Mouse (Mus musculus): ENCODE measurements at regions not wholly inside any gene's neighbourhood (a gene's known extent, or its start where the extent isn't known, plus 50 kb on each side); places are given as distances from the start of the nearest gene placed in this dataset.

DNA sequence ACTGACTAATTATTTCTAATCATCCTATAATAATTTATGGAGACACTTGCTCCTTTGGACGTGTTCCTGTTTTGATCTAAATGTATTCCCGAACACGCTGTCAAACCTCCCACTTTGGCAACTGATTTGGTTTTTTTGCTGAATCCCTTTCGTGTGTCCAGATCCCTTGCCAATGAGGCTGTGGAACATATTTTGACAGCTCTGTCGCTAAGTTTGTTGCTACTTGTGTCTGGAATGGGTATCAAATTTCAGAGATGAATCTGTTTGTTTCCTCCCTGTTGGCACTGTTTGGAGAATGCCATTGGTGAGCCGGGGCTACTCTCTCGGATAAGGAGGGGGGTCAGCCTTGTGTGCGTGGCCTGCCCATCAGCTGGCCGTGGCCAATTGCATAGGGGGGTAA, 277.2 kb upstream of the Tshz3 start:
- WGBS: 70% methylated on average over 9 of the region's 9 CpGs
- Histone ChIP-seq H3K27ac (no peak overlapping the region), H3K9ac (no peak overlapping the region), H3K4me3 (no peak overlapping the region), H3K27me3 (no peaks in the 10 kb centered on the region), H3K9me3 (no peaks in the 10 kb centered on the region), H3K4me1 (no peaks in the 10 kb centered on the region), H3K36me3 (no peaks in the 10 kb centered on the region), H3K4me2 (replicated peaks) (no peak overlapping the region)
- ATAC-seq (ENCODE audit: insufficient number of reproducible peaks, insufficient read depth, low FRiP score, low TSS enrichment): no peak

DNA sequence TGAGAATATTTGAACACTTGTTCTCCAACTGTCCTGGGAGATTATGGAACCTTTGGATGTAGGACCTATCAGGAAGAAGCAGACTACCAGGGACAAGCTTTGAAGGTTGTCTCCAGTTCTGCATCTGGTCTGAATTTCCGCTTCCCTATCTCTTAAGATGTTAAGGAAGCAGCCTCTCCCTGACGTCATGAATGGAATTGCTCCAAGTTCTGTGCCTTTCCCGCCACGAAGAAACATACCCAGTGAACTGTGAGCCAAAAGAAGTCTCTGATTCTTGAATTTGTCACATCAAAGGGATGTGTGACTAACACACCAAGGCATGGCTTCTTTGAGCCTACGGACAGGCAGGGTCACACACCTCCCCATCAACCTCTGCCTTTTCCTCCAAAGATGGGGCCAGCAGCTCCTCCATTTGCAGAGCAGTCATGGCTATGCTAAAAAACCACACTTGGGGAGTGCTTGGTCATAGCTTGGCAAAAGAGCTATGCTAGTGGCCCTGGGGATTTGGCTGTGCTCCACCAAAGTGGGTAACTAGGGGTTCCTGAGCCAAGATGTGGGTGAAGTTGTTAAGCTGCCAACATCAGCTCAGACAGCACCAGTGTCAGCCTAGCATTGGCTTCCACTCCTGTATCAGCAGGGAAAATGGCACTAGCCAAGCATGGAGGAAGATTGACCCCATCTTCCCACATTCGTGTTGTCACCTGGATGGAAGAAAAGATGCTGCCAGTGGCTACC, 248.6 kb upstream of the Tshz3 start:
- H3K27me3 ChIP-seq: no peaks in the 10 kb centered on the region
- H3K4me3 ChIP-seq: no peak overlapping the region
- H3K27ac ChIP-seq: no peak overlapping the region
- H3K4me1 ChIP-seq: no peaks in the 10 kb centered on the region
- H3K36me3 ChIP-seq: no peaks in the 10 kb centered on the region
- no peaks in the 10 kb centered on the region for H3K9me3 ChIP-seq
- no peak overlapping the region for H3K9ac ChIP-seq
- WGBS: 71% methylated on average over 6 of the region's 6 CpGs
- H3K4me2 ChIP-seq (replicated peaks): no peak overlapping the region
- ATAC-seq (ENCODE audit: insufficient number of reproducible peaks, insufficient read depth, low FRiP score, low TSS enrichment): no peak

DNA sequence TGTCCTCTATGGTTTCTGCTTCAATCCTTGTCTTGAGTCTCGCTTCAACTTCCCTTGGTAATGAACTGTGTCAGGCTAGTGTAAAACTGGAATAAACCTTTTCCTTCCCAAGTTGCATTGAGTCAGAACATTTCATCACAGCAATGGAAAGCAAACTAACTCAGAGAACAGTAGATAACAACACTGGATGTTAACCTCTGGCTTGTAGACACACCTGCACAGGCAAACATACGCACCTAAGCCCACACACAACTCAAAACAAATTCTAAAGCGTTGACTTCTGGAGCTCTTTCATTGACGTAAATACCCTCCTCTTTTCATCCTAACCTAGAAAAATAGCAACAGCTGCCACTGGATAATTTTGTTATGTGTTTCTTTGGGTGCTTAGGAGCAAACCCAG, 244.1 kb upstream of the Tshz3 start:
- H3K4me2 ChIP-seq (replicated peaks): no peak overlapping the region
- no peaks in the 10 kb centered on the region for H3K4me1 ChIP-seq
- no peak overlapping the region for H3K27ac ChIP-seq
- H3K9me3 ChIP-seq: no peaks in the 10 kb centered on the region
- no peak overlapping the region for H3K4me3 ChIP-seq
- WGBS: 89% methylated on average over 4 of the region's 4 CpGs
- ATAC-seq (ENCODE audit: insufficient number of reproducible peaks, insufficient read depth, low FRiP score, low TSS enrichment): no peak
- H3K9ac ChIP-seq: no peak overlapping the region
- H3K36me3 ChIP-seq: no peaks in the 10 kb centered on the region
- H3K27me3 ChIP-seq: no peaks in the 10 kb centered on the region

DNA sequence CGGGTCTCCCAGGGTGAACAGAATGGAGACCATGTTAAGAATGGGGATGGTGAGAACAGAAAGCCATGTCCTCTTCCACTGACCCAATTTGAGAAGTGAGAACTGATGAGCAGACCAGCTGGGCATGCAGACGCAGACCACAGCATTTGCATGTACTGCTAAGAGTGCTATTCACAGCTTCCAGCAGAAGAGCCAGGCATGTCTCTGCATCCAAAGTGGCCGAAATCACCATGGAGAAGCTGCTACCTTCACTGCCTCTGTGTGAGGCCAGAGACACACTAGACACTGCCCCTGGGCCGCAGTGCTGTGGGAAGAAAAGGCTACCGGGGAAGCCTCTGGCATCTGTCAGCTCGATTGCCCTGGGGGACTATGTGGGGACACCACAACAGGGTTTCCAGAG, 241.8 kb upstream of the Tshz3 start:
- ATAC-seq (ENCODE audit: insufficient number of reproducible peaks, insufficient read depth, low FRiP score, low TSS enrichment): no peak

DNA sequence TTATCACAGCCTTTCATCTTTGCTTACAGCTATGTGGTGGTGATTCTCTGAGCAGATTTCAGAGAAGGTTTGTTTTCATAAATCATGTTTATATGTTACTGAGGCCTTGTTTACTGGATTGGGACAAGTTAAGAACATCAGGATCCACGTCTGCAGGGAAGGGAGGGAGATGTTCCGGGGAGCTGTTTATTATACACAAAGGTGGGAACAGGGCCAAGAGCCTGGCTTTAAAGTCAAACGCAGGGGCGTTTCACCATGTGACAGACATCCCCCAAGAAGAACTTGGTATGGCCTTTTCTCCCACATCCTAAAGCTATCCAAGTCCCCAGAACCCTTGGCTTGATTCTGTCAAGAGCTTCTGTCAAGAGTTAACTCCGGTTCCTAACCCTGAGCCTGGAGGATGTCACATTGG, 235.5 kb upstream of the Tshz3 start:
- no peak overlapping the region for H3K4me3 ChIP-seq
- no peaks in the 10 kb centered on the region for H3K9me3 ChIP-seq
- H3K4me1 ChIP-seq: no peaks in the 10 kb centered on the region
- ATAC-seq (ENCODE audit: insufficient number of reproducible peaks, insufficient read depth, low FRiP score, low TSS enrichment): no peak
- H3K27ac ChIP-seq: no peak overlapping the region
- no peaks in the 10 kb centered on the region for H3K36me3 ChIP-seq
- no peak overlapping the region for H3K9ac ChIP-seq
- WGBS: 80% methylated on average over 5 of the region's 5 CpGs
- H3K27me3 ChIP-seq: no peaks in the 10 kb centered on the region
- no peak overlapping the region for H3K4me2 ChIP-seq (replicated peaks)

More for the DNA sequence above, 241.8 kb upstream of the Tshz3 start:
- Histone ChIP-seq H3K9ac (no peak overlapping the region), H3K27me3 (no peaks in the 10 kb centered on the region), H3K36me3 (no peaks in the 10 kb centered on the region), H3K9me3 (no peaks in the 10 kb centered on the region), H3K4me3 (no peak overlapping the region), H3K4me1 (no peaks in the 10 kb centered on the region), H3K4me2 (replicated peaks) (no peak overlapping the region), H3K27ac (no peak overlapping the region)
- 80% methylated on average over 6 of the region's 6 CpGs for WGBS

DNA sequence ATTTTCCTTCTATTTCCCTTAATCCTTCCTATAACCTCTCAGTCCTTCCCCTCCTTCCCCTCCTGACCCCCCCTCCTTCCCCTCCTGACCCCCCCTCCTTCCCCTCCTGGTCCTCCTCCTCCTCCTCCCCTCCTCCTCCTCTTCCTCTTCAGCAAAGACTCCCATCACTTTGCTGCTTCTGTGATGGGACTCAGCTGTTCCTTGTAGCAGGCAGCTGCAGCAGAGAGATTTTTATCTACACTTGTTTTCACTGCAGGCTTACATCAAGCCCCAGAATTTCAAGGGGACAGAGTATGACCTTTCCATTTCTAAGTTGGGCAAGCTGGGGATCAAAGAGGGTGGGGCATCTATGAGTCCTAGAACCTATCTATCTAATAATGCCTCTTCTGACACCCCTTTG, 228.5 kb upstream of the Tshz3 start:
- H3K36me3 ChIP-seq: no peaks in the 10 kb centered on the region
- no peak overlapping the region for H3K4me2 ChIP-seq (replicated peaks)
- no peaks in the 10 kb centered on the region for H3K4me1 ChIP-seq
- H3K9ac ChIP-seq: no peak overlapping the region
- H3K4me3 ChIP-seq: no peak overlapping the region
- no peak overlapping the region for H3K27ac ChIP-seq
- no peaks in the 10 kb centered on the region for H3K9me3 ChIP-seq
- ATAC-seq (ENCODE audit: insufficient number of reproducible peaks, insufficient read depth, low FRiP score, low TSS enrichment): no peak
- no peaks in the 10 kb centered on the region for H3K27me3 ChIP-seq

DNA sequence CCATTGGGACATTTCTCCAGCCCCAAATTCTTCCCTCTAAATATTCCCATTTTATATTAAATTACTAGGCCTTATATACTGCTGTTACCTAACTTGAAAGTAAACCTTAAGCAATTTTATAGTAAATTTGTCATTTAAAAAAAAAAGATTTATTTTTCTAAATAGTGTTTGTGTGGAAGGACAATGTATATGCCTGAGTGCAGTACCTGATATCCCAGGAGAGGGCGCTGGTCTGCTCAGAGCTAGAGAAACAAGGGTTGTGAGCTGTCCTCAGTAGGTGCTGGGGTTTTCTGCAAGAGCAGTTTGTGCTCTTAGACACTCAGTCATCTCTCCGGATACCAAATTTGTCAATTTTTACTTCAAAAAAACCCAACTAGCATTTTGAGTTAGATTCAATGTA, 224.4 kb upstream of the Tshz3 start:
- ATAC-seq (ENCODE audit: insufficient number of reproducible peaks, insufficient read depth, low FRiP score, low TSS enrichment): no peak
- Histone ChIP-seq H3K36me3 (no peaks in the 10 kb centered on the region), H3K9me3 (no peaks in the 10 kb centered on the region), H3K27me3 (no peaks in the 10 kb centered on the region), H3K4me3 (no peak overlapping the region), H3K4me2 (replicated peaks) (no peak overlapping the region), H3K9ac (no peak overlapping the region), H3K27ac (no peak overlapping the region), H3K4me1 (no peaks in the 10 kb centered on the region)
- 77% methylated on average over 2 of the region's 2 CpGs for WGBS

DNA sequence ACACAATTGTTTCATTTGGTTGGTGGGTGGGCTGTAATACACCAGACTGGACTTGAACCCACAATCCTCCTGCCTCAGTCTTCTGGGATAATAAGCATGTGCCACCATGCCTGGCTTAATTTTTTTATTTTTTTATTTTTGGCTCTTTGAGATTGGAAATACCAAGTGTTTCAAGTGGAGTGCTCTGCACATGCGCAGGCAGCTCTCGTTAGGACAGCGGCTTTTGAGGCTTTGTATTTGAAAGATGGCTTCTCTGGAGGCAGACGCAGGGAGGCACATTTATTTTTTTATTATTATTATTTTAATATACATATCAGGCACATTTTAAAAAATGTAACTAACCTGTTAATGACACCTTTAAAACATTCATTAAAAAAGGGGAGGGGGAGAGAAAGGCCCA, 221.5 kb upstream of the Tshz3 start:
- H3K4me2 ChIP-seq (replicated peaks): no peak overlapping the region
- no peaks in the 10 kb centered on the region for H3K27me3 ChIP-seq
- H3K36me3 ChIP-seq: no peaks in the 10 kb centered on the region
- H3K4me3 ChIP-seq: no peak overlapping the region
- ATAC-seq (ENCODE audit: insufficient number of reproducible peaks, insufficient read depth, low FRiP score, low TSS enrichment): no peak
- 88% methylated on average over 4 of the region's 4 CpGs for WGBS
- H3K27ac ChIP-seq: no peak overlapping the region
- no peak overlapping the region for H3K9ac ChIP-seq
- H3K4me1 ChIP-seq: no peaks in the 10 kb centered on the region
- H3K9me3 ChIP-seq: no peaks in the 10 kb centered on the region

DNA sequence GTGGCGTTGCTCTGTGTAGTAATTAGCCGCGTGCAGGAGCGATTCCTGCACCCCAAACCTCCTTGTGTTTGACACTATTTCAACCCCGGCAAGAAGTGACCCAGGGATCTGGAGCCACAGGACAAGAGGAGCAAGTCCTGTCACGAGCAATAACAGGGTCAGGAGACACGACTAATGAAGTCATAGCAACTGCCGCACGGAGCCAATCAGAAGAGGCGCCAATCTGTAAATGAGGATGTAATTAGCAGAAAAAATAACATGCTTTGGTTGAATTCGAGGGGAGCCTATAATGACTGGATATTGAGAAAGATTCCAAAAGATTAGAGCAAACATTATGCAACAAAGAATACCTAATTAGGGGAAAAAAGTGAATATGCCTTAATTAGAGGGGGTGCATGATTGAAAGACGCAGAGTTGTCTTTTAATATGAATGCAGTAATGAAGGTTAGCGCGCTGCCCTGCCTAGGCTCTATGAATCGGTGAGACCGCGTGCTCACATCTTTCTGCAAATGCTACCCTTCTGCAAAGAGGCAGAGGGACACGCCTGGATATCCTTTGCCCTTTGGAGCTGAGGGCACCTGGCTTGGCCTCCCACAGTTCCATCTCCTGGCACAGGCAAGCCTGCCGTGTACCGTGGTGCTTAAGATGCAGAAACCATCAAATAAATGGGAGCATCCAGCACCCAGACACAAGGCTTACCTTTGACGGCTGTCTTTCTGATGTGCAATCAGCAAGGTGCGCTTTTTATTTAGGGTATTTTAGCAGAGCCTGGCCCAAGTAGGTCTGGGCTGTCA, 220.9 kb upstream of the Tshz3 start:
- Histone ChIP-seq H3K36me3 (no peaks in the 10 kb centered on the region), H3K27ac (no peak overlapping the region), H3K4me3 (no peak overlapping the region), H3K9ac (no peak overlapping the region), H3K9me3 (no peaks in the 10 kb centered on the region), H3K4me1 (no peaks in the 10 kb centered on the region), H3K27me3 (no peaks in the 10 kb centered on the region), H3K4me2 (replicated peaks) (no peak overlapping the region)
- 69% methylated on average over 22 of the region's 22 CpGs for WGBS
- ATAC-seq (ENCODE audit: insufficient number of reproducible peaks, insufficient read depth, low FRiP score, low TSS enrichment): no peak

DNA sequence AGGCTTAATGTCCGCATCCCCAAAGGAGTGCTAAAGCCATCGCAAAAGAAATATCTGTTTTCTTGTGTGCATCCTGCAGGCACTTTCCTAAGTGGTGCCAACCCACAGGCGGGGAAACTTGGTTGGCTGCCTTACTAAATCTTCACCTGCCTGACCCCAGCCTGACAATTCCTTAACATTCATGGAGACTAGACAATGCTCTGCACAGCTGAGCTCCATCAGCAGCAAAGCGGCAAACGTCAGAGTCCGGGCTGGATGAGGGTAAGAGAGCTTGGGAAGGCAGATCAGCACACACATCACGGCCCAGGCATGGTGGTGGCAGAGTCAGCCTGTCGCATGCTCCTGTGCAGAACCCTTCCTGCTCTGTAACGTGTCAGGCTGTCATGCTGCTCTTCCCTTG, 209.8 kb upstream of the Tshz3 start:
- Histone ChIP-seq H3K9ac (no peak overlapping the region), H3K4me3 (no peak overlapping the region), H3K9me3 (no peaks in the 10 kb centered on the region), H3K27ac (no peak overlapping the region), H3K36me3 (no peaks in the 10 kb centered on the region), H3K4me1 (no peaks in the 10 kb centered on the region), H3K27me3 (no peaks in the 10 kb centered on the region), H3K4me2 (replicated peaks) (no peak overlapping the region)
- ATAC-seq (ENCODE audit: insufficient number of reproducible peaks, insufficient read depth, low FRiP score, low TSS enrichment): no peak
- 91% methylated on average over 9 of the region's 9 CpGs for whole genome bisulfite sequencing

DNA sequence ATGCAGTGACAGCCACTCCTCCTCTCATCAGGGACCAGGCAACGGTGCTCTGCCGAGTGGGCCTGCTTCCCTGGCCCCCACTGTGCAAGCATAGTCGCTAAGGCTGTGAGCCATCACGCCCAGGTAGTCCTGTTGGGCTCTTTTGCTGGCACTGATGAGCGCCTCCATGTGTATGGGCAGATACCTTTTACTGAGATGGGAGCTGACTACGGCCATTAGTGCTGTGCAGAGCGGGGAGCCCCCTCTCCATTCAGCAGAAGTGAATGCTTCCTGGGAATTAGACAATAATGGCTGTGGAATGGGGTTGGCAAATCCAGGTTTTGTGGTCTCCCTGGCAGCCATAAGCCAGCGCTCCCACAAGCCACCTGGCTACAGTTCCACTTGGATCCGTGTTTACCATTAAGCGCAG, 206.7 kb upstream of the Tshz3 start:
- ATAC-seq (ENCODE audit: insufficient number of reproducible peaks, insufficient read depth, low FRiP score, low TSS enrichment): no peak
- 80% methylated on average over 10 of the region's 10 CpGs for WGBS
- Histone ChIP-seq H3K36me3 (no peaks in the 10 kb centered on the region), H3K4me1 (no peaks in the 10 kb centered on the region), H3K27me3 (no peaks in the 10 kb centered on the region), H3K9ac (no peak overlapping the region), H3K9me3 (no peaks in the 10 kb centered on the region), H3K4me3 (no peak overlapping the region), H3K27ac (no peak overlapping the region), H3K4me2 (replicated peaks) (no peak overlapping the region)

DNA sequence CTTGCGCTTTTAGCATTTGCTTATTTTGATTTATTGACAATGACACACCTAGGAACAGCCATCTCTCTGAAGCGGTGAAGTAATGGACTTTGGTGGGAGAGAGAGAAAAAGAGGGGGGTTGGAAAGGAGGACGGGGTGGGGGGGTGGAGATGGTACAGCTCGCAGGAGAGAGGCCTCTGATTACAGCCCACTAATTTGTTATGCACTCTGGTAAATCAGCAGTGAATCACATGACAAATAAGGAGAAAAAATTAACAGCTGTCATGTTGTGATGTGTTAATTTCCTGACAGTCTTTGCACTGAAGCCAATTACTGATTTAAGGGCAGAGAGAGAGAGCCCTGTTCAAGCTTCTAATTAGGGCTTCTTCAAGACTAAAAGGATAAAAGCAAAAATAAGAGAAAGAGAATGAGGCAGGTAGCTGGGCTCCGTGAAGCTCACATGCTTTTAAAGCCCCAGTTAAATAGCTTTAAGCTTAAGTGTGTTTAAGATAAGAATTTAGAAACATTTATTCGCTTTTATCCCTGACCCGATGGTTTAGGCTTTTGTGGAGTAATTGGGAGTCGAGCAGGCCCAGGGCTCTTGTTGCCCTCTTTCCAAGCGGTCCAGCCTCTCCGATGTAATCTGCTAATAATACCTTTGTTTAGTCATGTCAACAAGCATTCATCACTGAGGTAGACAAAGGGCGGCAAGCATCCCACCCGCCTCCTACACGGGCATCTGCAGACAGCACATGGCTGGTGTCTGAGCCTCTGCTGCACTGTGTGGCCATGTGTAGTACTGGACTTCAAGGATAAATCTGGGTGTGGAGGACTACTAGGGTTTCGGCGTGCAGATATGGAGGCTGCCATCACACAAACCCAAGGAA, 193.7 kb upstream of the Tshz3 start:
- Histone ChIP-seq H3K9me3 (no peaks in the 10 kb centered on the region), H3K27ac (no peak overlapping the region), H3K4me2 (replicated peaks) (no peak overlapping the region), H3K4me1 (no peaks in the 10 kb centered on the region), H3K27me3 (no peaks in the 10 kb centered on the region), H3K4me3 (no peak overlapping the region), H3K9ac (no peak overlapping the region), H3K36me3 (no peaks in the 10 kb centered on the region)
- no peak for ATAC-seq (ENCODE audit: insufficient number of reproducible peaks, insufficient read depth, low FRiP score, low TSS enrichment)
- WGBS: 65% methylated on average over 15 of the region's 15 CpGs
